Mouse (Mus musculus) brain, adult 10 weeks (tissue): ENCODE results near the gene Tnip1. TPM values are rescaled to one million over a fixed set of nuclear protein-coding genes. Genes with fewer than 3 reads are reported as not detected.

Source experiments
- polyA plus RNA-seq: library from polyadenylated mRNA; stranded (reverse); fragments of 350-450 nt; fragmentation: Illumina TruSeq; extraction: RNeasy Lipid Tissue Mini Kit (QIAGEN cat#74804); gene quantifications from one replicate; pipeline ENCODE4 v1.2.3, GENCODE M21; 2015; ENCODE audit warnings: low read depth, low replicate concordance

Tnip1 gene
- polyA plus RNA-seq: 22.3 TPM

GRCm38 (mm10) chr11:54962810-54963209, at the start of gene Tnip1:
Tnip1 (minus strand) TSS chr11:54962917.

GRCm38 (mm10) chr11:54902333-54903323, 60.1 kb downstream of the Tnip1 start, which contains the start of gene Gpx3:
Gpx3 (plus strand) TSS chr11:54902453.

GRCm38 (mm10) chr11:54866119-54867048, 96.3 kb downstream of the Tnip1 start, which contains the start of gene Hint1:
Hint1 (plus strand) TSS chr11:54866383.

Other genes starting within 250 kb of the Tnip1 start
- gene Cdc42se2, start 175.2 kb downstream of the Tnip1 start, polyA plus RNA-seq: 130 TPM
- gene Lyrm7, start 102.0 kb downstream of the Tnip1 start, polyA plus RNA-seq: 12.6 TPM
- gene Hint1, start 96.5 kb downstream of the Tnip1 start, polyA plus RNA-seq: 640 TPM
- 14.7 TPM for gene Gpx3, start 60.5 kb downstream of the Tnip1 start, polyA plus RNA-seq
- gene Anxa6, start 70.5 kb upstream of the Tnip1 start, polyA plus RNA-seq: 91.8 TPM
- 0.77 TPM for gene Ccdc69, start 115.2 kb upstream of the Tnip1 start, polyA plus RNA-seq
- 33.9 TPM for gene Gm2a, start 135.2 kb upstream of the Tnip1 start, polyA plus RNA-seq
- not detected for gene Slc36a3, start 188.8 kb upstream of the Tnip1 start, polyA plus RNA-seq
- not detected for gene Slc36a2, start 222.2 kb upstream of the Tnip1 start, polyA plus RNA-seq
- 33.9 TPM for gene Slc36a1, start 241.4 kb upstream of the Tnip1 start, polyA plus RNA-seq